Mouse (Mus musculus): Measurements from ENCODE around the gene Atf5.

GRCm38 (mm10) chr7:44850146-44850545 is 33.7 kb upstream of the Atf5 start:
- TF ChIP-seq CTCF (IDR thresholded peaks at IDR 0.05; ENCODE audit: insufficient read depth, low read length) (no peak), POLR2A (IDR thresholded peaks at IDR 0.05; ENCODE audit: borderline replicate concordance, extremely low read depth, low read depth, low read length) (peak; percentile 76; the same call in 1 of the 2 replicates)
